Mouse (Mus musculus) stomach, postnatal 0 days (tissue): ENCODE results near the gene Rap1gap2. TPM values are rescaled to one million over a fixed set of nuclear protein-coding genes. Genes with fewer than 3 reads are reported as not detected.
A peak's percentile ranks its signal among the peaks of the same experiment; 100 is the strongest.

Experiments used
- ATAC-seq: fragments of 200-750 bp; cut with Nextera tagmentation; 2 replicates; pipeline ENCODE4 v1.8.0; 2017; ENCODE audit not compliant: low FRiP score, low TSS enrichment
- DNase-seq: peaks from one replicate; pipeline ENCODE4 v3.0.0-alpha.2; 2016; ENCODE audit warnings: low spot score
- H3K27ac ChIP-seq: fragments of 300-500 bp; sonication (generic); replicated peaks from 2 replicates; pipeline ENCODE4 v1.5.1; 2014; ENCODE audit warnings: mild to moderate bottlenecking, control low read depth
- H3K27me3 ChIP-seq: fragments of 300-500 bp; sonication (generic); 2 replicates; pipeline ENCODE4 v1.6.1; 2014; ENCODE audit warnings: low read length; ENCODE audit not compliant: control insufficient read depth, insufficient read depth
- H3K36me3 ChIP-seq: fragments of 300-500 bp; sonication (generic); 2 replicates; pipeline ENCODE4 v1.6.1; 2014; ENCODE audit warnings: low read length, mixed read lengths; ENCODE audit not compliant: control insufficient read depth, insufficient read depth
- H3K4me1 ChIP-seq: fragments of 300-500 bp; sonication (generic); replicated peaks from 2 replicates; pipeline ENCODE4 v1.6.1; 2014; ENCODE audit warnings: antibody characterized with exemption; ENCODE audit not compliant: control insufficient read depth, insufficient read depth
- H3K4me2 ChIP-seq: fragments of 300-500 bp; sonication (generic); replicated peaks from 2 replicates; pipeline ENCODE4 v1.6.1; 2014; ENCODE audit warnings: low read depth, mild to moderate bottlenecking, control low read depth, moderate library complexity
- H3K4me3 ChIP-seq: fragments of 300-500 bp; sonication (generic); 2 replicates; pipeline ENCODE4 v1.5.1; 2014; ENCODE audit warnings: low read depth, low read length, control low read depth
- H3K9ac ChIP-seq: fragments of 300-500 bp; sonication (generic); 2 replicates; pipeline ENCODE4 v1.6.1; 2014; ENCODE audit warnings: mild to moderate bottlenecking, low read length, control low read depth, mixed read lengths
- H3K9me3 ChIP-seq: fragments of 300-500 bp; sonication (generic); 2 replicates; pipeline ENCODE4 v1.6.1; 2016; ENCODE audit warnings: low read length; ENCODE audit not compliant: control insufficient read depth
- CTCF ChIP-seq: IDR thresholded peaks from 2 replicates; pipeline ENCODE4 v1.5.1; 2016; ENCODE audit warnings: antibody characterized with exemption, low read depth, mild to moderate bottlenecking, moderate library complexity
- EP300 ChIP-seq: optimal IDR thresholded peaks from 2 replicates; pipeline ENCODE3; 2016; ENCODE audit warnings: antibody characterized with exemption
- WGBS: fragments of 180-500 bp; shearing (Covaris S2); extraction: QIAGEN DNeasy Blood & Tissue Kit; methylation state at CpG from one replicate; pipeline ENCODE4 v1.1.7; 2014; 5-methylcytosine and 5-hydroxymethylcytosine counted together
- polyA plus RNA-seq: library from polyadenylated mRNA; unstranded; fragments of >200 nt; fragmentation: Nextera tagmentation; extraction: Ambion mirVana; gene quantifications from 2 replicates; pipeline ENCODE4 v1.2.1, GENCODE M21; 2015

The Rap1gap2 gene
- polyA plus RNA-seq, 1 experiment from 2014 or later = 7.6 TPM

- Histone ChIP-seq H3K4me3 (no peak overlapping the region), H3K4me2 (no peak overlapping the region), H3K9ac (no peak overlapping the region), H3K36me3 (no peaks in the 10 kb centered on the region), H3K4me1 (no peaks in the 10 kb centered on the region), H3K27ac (no peak overlapping the region), H3K27me3 (no peaks in the 10 kb centered on the region), H3K9me3 (no peaks in the 10 kb centered on the region)
- ATAC-seq (no peak), DNase-seq (no peak)
- TF ChIP-seq CTCF = no peak
- TF ChIP-seq EP300 = no peak
- 64% methylated on average over 3 of the region's 3 CpGs for WGBS
Observed at GRCm38 (mm10) chr11:74627481-74627880, 16.8 kb upstream of the Rap1gap2 start.

- Histone ChIP-seq H3K27me3 (no peaks in the 10 kb centered on the region), H3K4me2 (no peak overlapping the region), H3K36me3 (no peaks in the 10 kb centered on the region), H3K9me3 (no peaks in the 10 kb centered on the region), H3K27ac (no peak overlapping the region), H3K4me1 (no peaks in the 10 kb centered on the region), H3K9ac (no peak overlapping the region), H3K4me3 (no peak overlapping the region)
- DNase-seq (no peak), ATAC-seq (no peak)
- TF ChIP-seq CTCF (no peak), EP300 (no peak)
Observed at GRCm38 (mm10) chr11:74625333-74625732, 14.6 kb upstream of the Rap1gap2 start.

DNA sequence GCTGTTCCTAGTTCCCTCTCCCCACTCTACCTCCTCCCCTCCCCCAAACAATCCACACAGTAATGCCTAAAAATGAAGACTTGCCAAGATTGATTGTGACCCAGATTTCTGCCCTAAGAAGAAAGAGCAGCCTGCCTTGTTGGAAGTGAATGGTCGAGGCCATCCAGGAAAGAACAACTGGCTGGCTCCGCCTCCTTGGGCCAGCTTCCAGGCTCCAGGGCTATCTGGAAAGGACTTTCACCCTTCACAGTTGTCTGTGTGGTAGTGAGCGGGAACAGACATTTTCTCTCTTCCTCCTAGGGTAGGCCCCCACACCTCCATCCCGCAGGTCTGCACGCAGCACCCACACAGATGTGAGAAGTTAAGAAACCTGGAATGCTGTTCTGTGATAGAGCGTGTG is 13.0 kb upstream of the Rap1gap2 start:
- Histone ChIP-seq H3K4me1 (no peaks in the 10 kb centered on the region), H3K4me3 (no peak overlapping the region), H3K4me2 (no peak overlapping the region), H3K27me3 (no peaks in the 10 kb centered on the region; the same call in 1 of the 2 replicates), H3K9ac (no peak overlapping the region), H3K36me3 (no peaks in the 10 kb centered on the region), H3K27ac (no peak overlapping the region), H3K9me3 (no peaks in the 10 kb centered on the region)
- ATAC-seq (no peak), DNase-seq (peak; percentile 63)
- no peak for TF ChIP-seq CTCF
- TF ChIP-seq EP300 = no peak
- WGBS = 59% methylated on average over 6 of the region's 6 CpGs

- no peak for DNase-seq
- Histone ChIP-seq H3K4me3 (no peak overlapping the region), H3K4me2 (no peak overlapping the region), H3K27ac (no peak overlapping the region), H3K27me3 (no peaks in the 10 kb centered on the region; the same call in 1 of the 2 replicates), H3K9ac (no peak overlapping the region), H3K4me1 (no peaks in the 10 kb centered on the region), H3K9me3 (no peaks in the 10 kb centered on the region), H3K36me3 (no peaks in the 10 kb centered on the region)
- no peak for TF ChIP-seq CTCF
- no peak for TF ChIP-seq EP300
- WGBS = 70% methylated on average over 8 of the region's 8 CpGs
- no peak for ATAC-seq
Observed at GRCm38 (mm10) chr11:74621974-74622669, 11.4 kb upstream of the Rap1gap2 start.

- WGBS = 4% methylated on average over 16 of the region's 16 CpGs
- Histone ChIP-seq H3K27ac (no peak overlapping the region), H3K36me3 (no peaks in the 10 kb centered on the region), H3K4me3 (0 out of 2 replicates have a peak overlapping the region, but pooled peaks have one; percentile 4), H3K9me3 (no peaks in the 10 kb centered on the region), H3K27me3 (no peaks in the 10 kb centered on the region; the same call in 1 of the 2 replicates), H3K9ac (no peak overlapping the region), H3K4me2 (peak overlapping the region; percentile 43; the same call in 1 of the 2 replicates), H3K4me1 (no peaks in the 10 kb centered on the region)
- ATAC-seq (no peak), DNase-seq (no peak)
- TF ChIP-seq CTCF (no peak), EP300 (no peak)
Observed at GRCm38 (mm10) chr11:74619956-74620300, 9.2 kb upstream of the Rap1gap2 start.

- under 1% methylated on average over 46 of the region's 63 CpGs for WGBS
- H3K27me3 ChIP-seq = no peaks in the 10 kb centered on the region; the same call in 1 of the 2 replicates
- TF ChIP-seq CTCF (peak; percentile 33), EP300 (no peak)
- peak within 1 kb of the TSS; percentile 4; the same call in 1 of the 2 replicates for H3K4me3 ChIP-seq
- DNase-seq (peak; percentile 90), ATAC-seq (peak; percentile 84)
- no peak within 1 kb of the TSS for H3K27ac ChIP-seq
- H3K4me2 ChIP-seq = peak within 1 kb of the TSS; percentile 43
- no peaks in the 10 kb centered on the region for H3K36me3 ChIP-seq
- no peaks in the 10 kb centered on the region for H3K9me3 ChIP-seq
- H3K4me1 ChIP-seq = no peaks in the 10 kb centered on the region
- no peak within 1 kb of the TSS for H3K9ac ChIP-seq
Observed at GRCm38 (mm10) chr11:74619201-74619955, 8.7 kb upstream of the Rap1gap2 start, which contains the start of gene Ccdc92b. Ccdc92b (plus strand) TSS chr11:74619605.
